Mouse (Mus musculus) CH12.LX (cell line): Measurements from ENCODE around the gene Ptpn14. TPM values are rescaled to one million over a fixed set of nuclear protein-coding genes. Genes with fewer than 3 reads are reported as not detected.

ENCODE experiments used
- DNase-seq: peaks from one replicate; pipeline ENCODE4 v3.0.0-alpha.2; 2013; ENCODE audit errors: extremely low read depth
- H3K27ac ChIP-seq: 2 replicates; pipeline ENCODE4 v1.5.1; 2012; ENCODE audit warnings: low read depth, mild to moderate bottlenecking, control low read depth, moderate library complexity; ENCODE audit not compliant: insufficient read depth
- H3K27me3 ChIP-seq: replicated peaks from 2 replicates; pipeline ENCODE3; 2012; ENCODE audit warnings: inconsistent platforms
- H3K36me3 ChIP-seq, 2 experiments: replicated peaks in 1 of 2; 2 replicates each; pipeline versions ENCODE3 to v1.6.1; 2012; ENCODE audit warnings: inconsistent platforms in 1 of 2, low read length in 1 of 2, mild to moderate bottlenecking in 1 of 2, mixed read lengths in 1 of 2, moderate library complexity in 1 of 2; ENCODE audit not compliant: control insufficient read depth in 1 of 2, insufficient read depth in 1 of 2
- H3K4me1 ChIP-seq, 2 experiments: 2 replicates each; pipeline ENCODE4 v1.6.1; 2012; ENCODE audit warnings: inconsistent platforms in 1 of 2, moderate library complexity in 1 of 2; ENCODE audit not compliant: insufficient read depth in 2 of 2, control insufficient read depth in 1 of 2
- H3K4me2 ChIP-seq: 2 replicates; pipeline ENCODE4 v1.6.1; 2012; ENCODE audit warnings: low read depth, mild to moderate bottlenecking, control low read depth; ENCODE audit not compliant: poor library complexity, insufficient read depth, severe bottlenecking
- H3K4me3 ChIP-seq, 3 experiments: fragments of 150-350 bp in 1 of 3; sonication (generic) in 1 of 3; replicated peaks in 1 of 3; 2 replicates each; pipeline versions ENCODE3 to v1.5.1; 2011 to 2012; ENCODE audit warnings: low read depth in 2 of 3, low read length in 2 of 3, mild to moderate bottlenecking in 2 of 3, moderate library complexity in 2 of 3, control low read depth in 1 of 3, improper control_type of control experiment in 1 of 3, inconsistent platforms in 1 of 3, mixed read lengths in 1 of 3; ENCODE audit not compliant: poor library complexity in 1 of 3
- H3K79me2 ChIP-seq: replicated peaks from 2 replicates; pipeline ENCODE4 v1.6.1; 2012; ENCODE audit warnings: mild to moderate bottlenecking, moderate library complexity; ENCODE audit not compliant: control insufficient read depth, poor library complexity, insufficient read depth, severe bottlenecking; ENCODE audit errors: extremely low read depth
- H3K9ac ChIP-seq: 2 replicates; pipeline ENCODE4 v1.6.1; 2012; ENCODE audit warnings: low read depth, mild to moderate bottlenecking, control low read depth, moderate library complexity; ENCODE audit not compliant: insufficient read depth
- H3K9me3 ChIP-seq: replicated peaks from 2 replicates; pipeline ENCODE3; 2012; ENCODE audit warnings: low read length, inconsistent platforms, mixed read lengths
- CHD2 ChIP-seq: IDR thresholded peaks from 2 replicates; pipeline ENCODE4 v1.6.1; 2011; ENCODE audit warnings: low read length, improper control_type of control experiment
- CTCF ChIP-seq, 2 experiments: IDR thresholded peaks in 1 of 2; conservative IDR thresholded peaks in 1 of 2; 2 replicates each; pipeline ENCODE4 v1.5.1; 2011 to 2012; ENCODE audit warnings: low read depth in 2 of 2, low read length in 2 of 2, improper control_type of control experiment in 1 of 2, inconsistent platforms in 1 of 2, mild to moderate bottlenecking in 1 of 2, moderate library complexity in 1 of 2
- E2F4 ChIP-seq: IDR thresholded peaks from 2 replicates; pipeline ENCODE4 v1.6.1; 2011; ENCODE audit warnings: low read depth, low read length, improper control_type of control experiment; ENCODE audit not compliant: insufficient replicate concordance
- EP300 ChIP-seq: IDR thresholded peaks from 2 replicates; pipeline ENCODE4 v1.6.1; 2011; ENCODE audit warnings: low read length, improper control_type of control experiment
- HCFC1 ChIP-seq: IDR thresholded peaks from 2 replicates; pipeline ENCODE4 v1.6.1; 2012; ENCODE audit warnings: low read depth, mild to moderate bottlenecking, inconsistent platforms, low read length, improper control_type of control experiment
- JUND ChIP-seq: conservative IDR thresholded peaks from 2 replicates; pipeline ENCODE4 v1.6.1; 2011; ENCODE audit warnings: low read depth, low read length, improper control_type of control experiment
- MAFK ChIP-seq: IDR thresholded peaks from 2 replicates; pipeline ENCODE4 v1.6.1; 2011; ENCODE audit warnings: low read length, improper control_type of control experiment; ENCODE audit not compliant: insufficient replicate concordance
- MXI1 ChIP-seq: IDR thresholded peaks from 2 replicates; pipeline ENCODE4 v1.6.1; 2011; ENCODE audit warnings: mild to moderate bottlenecking, low read depth, low read length, improper control_type of control experiment
- MYC ChIP-seq: IDR thresholded peaks from 2 replicates; pipeline ENCODE4 v1.6.1; 2011; ENCODE audit warnings: low read depth, mild to moderate bottlenecking, improper control_type of control experiment, low read length
- PAX5 ChIP-seq: IDR thresholded peaks from 2 replicates; pipeline ENCODE4 v1.6.1; 2012; ENCODE audit warnings: low read length, inconsistent platforms, mixed read lengths
- POLR2AphosphoS2 ChIP-seq: IDR thresholded peaks from 2 replicates; pipeline ENCODE4 v1.6.1; 2011; ENCODE audit warnings: low read depth, low read length, improper control_type of control experiment
- TBP ChIP-seq: conservative IDR thresholded peaks from 2 replicates; pipeline ENCODE4 v1.6.1; 2011; ENCODE audit warnings: low read depth, low read length, improper control_type of control experiment
- TCF12 ChIP-seq: IDR thresholded peaks from 2 replicates; pipeline ENCODE4 v1.6.1; 2014; ENCODE audit warnings: low read depth, mild to moderate bottlenecking, inconsistent platforms, low read length, improper control_type of control experiment
- USF2 ChIP-seq: conservative IDR thresholded peaks from 2 replicates; pipeline ENCODE4 v1.6.1; 2011; ENCODE audit warnings: low read depth, low read length, improper control_type of control experiment
- ZNF384 ChIP-seq: IDR thresholded peaks from 2 replicates; pipeline ENCODE4 v1.6.1; 2012; ENCODE audit warnings: low read depth, low read length, improper control_type of control experiment, inconsistent platforms
- dilution Hi-C: fragments of 300-500 bp; cut with MboI; formaldehyde crosslinking; loops from 2 replicates; pipeline ENCODE4 v1.14.3; 2020; ENCODE audit warnings: low sequenced_read_pairs; ENCODE audit not compliant: extremely low pct_unique_long_range_greater_than_20kb, extremely low pct_ligation_motif_present
- in situ Hi-C: fragments of 300-500 bp; cut with MboI; formaldehyde crosslinking; loops from 3 replicates; pipeline ENCODE4 v1.14.3; 2019; ENCODE audit warnings: low sequenced_read_pairs, low pct_ligation_motif_present, low pct_unique_long_range_greater_than_20kb, mixed read lengths
- polyA plus RNA-seq: library from polyadenylated mRNA; unstranded; fragments of >175 nt; gene quantifications from 2 replicates; pipeline ENCODE4 v1.2.1, GENCODE M21; 2012; ENCODE audit warnings: low read depth; ENCODE audit not compliant: insufficient read length
- total RNA-seq, 2 experiments: library from RNA; depleted of rRNA; stranded (reverse); fragments of 300-350 nt in 1 of 2; fragments of >200 nt in 1 of 2; gene quantifications; 2 replicates each; pipeline ENCODE4 v1.2.3; 2012 to 2014

Ptpn14 gene
- total and polyA plus RNA-seq, 3 experiments, result under 0.01 to 0.10 TPM; not detected in 1

DNA sequence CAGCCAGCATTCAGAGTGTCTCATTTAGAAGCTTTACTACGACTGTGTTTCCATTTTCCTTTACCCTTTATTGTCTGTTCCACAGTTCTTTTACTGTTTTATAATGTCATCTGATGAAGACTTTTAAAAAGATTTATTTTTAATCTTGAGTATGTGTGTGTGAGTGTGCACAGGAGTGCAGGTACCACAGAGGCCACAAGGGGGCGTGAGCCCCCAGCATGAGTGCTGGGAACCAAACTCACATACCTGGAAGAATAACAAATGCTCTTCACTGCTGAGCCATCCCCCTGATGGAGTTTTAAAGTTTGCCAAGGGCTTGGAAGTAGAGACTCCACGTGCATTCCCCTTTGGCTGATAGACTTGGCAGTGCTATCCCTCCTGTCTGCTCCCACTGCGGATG, 74.5 kb downstream of the Ptpn14 start:
- Histone ChIP-seq H3K4me1 (peaks cover 17 to 43% of the 10 kb centered on the region in 2 experiments), H3K4me3 (no peak overlapping the region), H3K9me3 (peaks cover 6% of the 10 kb centered on the region), H3K36me3 (no peaks in the 10 kb centered on the region), H3K9ac (no peak overlapping the region), H3K79me2 (no peaks in the 10 kb centered on the region), H3K27me3 (peaks cover 17% of the 10 kb centered on the region), H3K27ac (no peak overlapping the region), H3K4me2 (no peak overlapping the region)
- in situ Hi-C loops (no loop called here), dilution Hi-C loops (no loop called here)
- TF ChIP-seq CTCF (conservative IDR thresholded peaks at IDR 0.05 in 1 of 2, IDR thresholded peaks at IDR 0.05 in 1 of 2; ENCODE audit: low read depth in 2 of 2, low read length in 2 of 2) (peak in 1 of 2 experiments; percentile 12; a peak in 1 of 4 replicates), MYC (no peak), ZNF384 (no peak), JUND (no peak)
- no peak for DNase-seq

DNA sequence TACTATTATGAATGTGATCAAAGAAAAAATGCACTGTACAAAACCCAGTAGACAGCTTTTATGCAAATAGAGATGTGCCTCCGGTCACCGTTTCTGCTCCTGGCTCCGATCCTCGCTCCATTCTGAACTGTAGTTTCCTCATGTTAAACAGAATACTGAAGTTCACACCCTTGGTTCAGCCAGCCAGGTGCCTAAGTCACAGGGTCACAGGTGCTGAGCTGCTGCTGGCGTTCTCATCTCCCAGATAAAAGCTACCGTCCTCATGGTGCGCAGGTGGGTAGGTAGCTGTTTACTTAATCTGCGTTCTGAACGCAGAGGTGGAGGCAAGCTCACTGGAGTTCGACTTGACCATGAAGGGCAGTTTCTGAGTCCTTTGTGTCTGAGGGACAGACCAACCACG, 75.7 kb downstream of the Ptpn14 start:
- Histone ChIP-seq H3K4me1 (peaks cover 15 to 43% of the 10 kb centered on the region in 2 experiments), H3K27me3 (peaks cover 8% of the 10 kb centered on the region), H3K4me2 (no peak overlapping the region), H3K79me2 (no peaks in the 10 kb centered on the region), H3K9ac (no peak overlapping the region), H3K9me3 (peaks cover 6% of the 10 kb centered on the region), H3K4me3 (no peak overlapping the region), H3K36me3 (no peaks in the 10 kb centered on the region), H3K27ac (no peak overlapping the region)
- no peak for DNase-seq
- dilution Hi-C loops (no loop called here), in situ Hi-C loops (no loop called here)
- TF ChIP-seq USF2 (no peak), TCF12 (no peak), POLR2AphosphoS2 (no peak), E2F4 (no peak)
- TF ChIP-seq, all 38 proteins: peak for 0

GRCm38 (mm10) chr1:189806533-189807297, 78.6 kb downstream of the Ptpn14 start:
- in situ Hi-C loops, result no loop called here
- dilution Hi-C loops, result no loop called here

More at GRCm38 (mm10) chr1:189806533-189807297, 78.6 kb downstream of the Ptpn14 start:
- Histone ChIP-seq H3K9ac (no peak overlapping the region), H3K27me3 (peaks cover 6% of the 10 kb centered on the region), H3K27ac (no peak overlapping the region), H3K4me1 (peaks cover 1 to 19% of the 10 kb centered on the region in 2 experiments)
- DNase-seq, result no peak
- TF ChIP-seq PAX5 (no peak), HCFC1 (no peak), CTCF (conservative IDR thresholded peaks at IDR 0.05 in 1 of 2, IDR thresholded peaks at IDR 0.05 in 1 of 2; ENCODE audit: low read depth in 2 of 2, low read length in 2 of 2) (no peak), CHD2 (no peak), EP300 (no peak), MAFK (no peak), TBP (no peak), MXI1 (no peak)
- TF ChIP-seq, all 38 proteins: peak for 0
- Histone ChIP-seq H3K9me3 (peaks cover 6% of the 10 kb centered on the region), H3K4me2 (no peak overlapping the region), H3K36me3 (no peaks in the 10 kb centered on the region), H3K4me3 (no peak overlapping the region), H3K79me2 (no peaks in the 10 kb centered on the region)
